In genomic region chr14:111400809-111401208, GRCm38 (mm10) we compare ENCODE assay signal across 24 mouse cellular contexts.
DNase-seq lines count a peak whose midpoint lies in the region; ATAC-seq and TF ChIP-seq lines count a peak whose summit lies in the region.
"Had no signal": no experiment of that assay in that cellular context is flagged by ENCODE, and none has a peak within 500 bp of the region (broad histone marks: within the 10 kb centered on the region; RNA-seq: fewer than 3 reads in every experiment).

No protein-coding gene starts in this region.

- no peak overlapping the region for H3K4me3 ChIP-seq in hindbrain, embryonic 14.5 days (replicated peaks; ENCODE audit: low read length)
- H3K4me3 ChIP-seq in hindbrain, embryonic 13.5 days, result no peak overlapping the region
- H3K4me3 ChIP-seq in midbrain, postnatal 0 days (ENCODE audit: low read depth, low read length), result no peak overlapping the region
- H3K4me3 ChIP-seq in midbrain, embryonic 11.5 days (ENCODE audit: low read depth, low read length), result no peak overlapping the region
- H3K4me3 ChIP-seq in heart, adult 2 months, result no peak overlapping the region
- H3K4me3 ChIP-seq: embryonic facial prominence, embryonic 12.5 days; erythroblast, embryonic 14.5 days; heart, embryonic 10.5 days; left cerebral cortex, adult 2 months; limb, embryonic 10.5 days; liver, embryonic 15.5 days had no signal

- WGBS in hindbrain, embryonic 14.5 days, result 50% methylated on average over 3 of the region's 3 CpGs
- 50% methylated on average over 3 of the region's 3 CpGs for WGBS in hindbrain, embryonic 13.5 days
- 66% methylated on average over 3 of the region's 3 CpGs for WGBS in midbrain, postnatal 0 days
- WGBS in midbrain, embryonic 11.5 days, result 81% methylated on average over 3 of the region's 3 CpGs
- 38% methylated on average over 3 of the region's 3 CpGs for WGBS in heart, adult 2 months

- intact Hi-C loops in heart, adult 2 months (cut with DNase I), result no loop called here

- no peaks in the 10 kb centered on the region for H3K4me1 ChIP-seq in hindbrain, embryonic 14.5 days (replicated peaks; ENCODE audit: control insufficient read depth, insufficient read depth, low read length)
- H3K4me1 ChIP-seq in hindbrain, embryonic 13.5 days (replicated peaks), result no peaks in the 10 kb centered on the region
- H3K4me1 ChIP-seq in midbrain, postnatal 0 days (ENCODE audit: insufficient read depth, low read length), result no peaks in the 10 kb centered on the region
- no peaks in the 10 kb centered on the region for H3K4me1 ChIP-seq in midbrain, embryonic 11.5 days (ENCODE audit: control insufficient read depth, insufficient read depth, low read length)
- H3K4me1 ChIP-seq in heart, adult 2 months (ENCODE audit: control insufficient read depth, insufficient read depth, low read length), result no peaks in the 10 kb centered on the region
- H3K4me1 ChIP-seq: embryonic facial prominence, embryonic 12.5 days; heart, embryonic 10.5 days; liver, embryonic 15.5 days had no signal

- H3K79me2 ChIP-seq in heart, adult 2 months (replicated peaks; ENCODE audit: control insufficient read depth, insufficient read depth, low read length), result no peaks in the 10 kb centered on the region

- TF ChIP-seq CTCF in midbrain, postnatal 0 days (IDR thresholded peaks at IDR 0.05), result no peak
- no peak for TF ChIP-seq CTCF in heart, adult 2 months (IDR thresholded peaks at IDR 0.05)

- no peak overlapping the region for H3K4me2 ChIP-seq in hindbrain, embryonic 14.5 days (replicated peaks)
- no peak overlapping the region for H3K4me2 ChIP-seq in hindbrain, embryonic 13.5 days
- H3K4me2 ChIP-seq in midbrain, postnatal 0 days (ENCODE audit: low read depth, low read length, poor library complexity, severe bottlenecking), result no peak overlapping the region
- H3K4me2 ChIP-seq in midbrain, embryonic 11.5 days, result no peak overlapping the region
- H3K4me2 ChIP-seq: embryonic facial prominence, embryonic 12.5 days; liver, embryonic 15.5 days had no signal

- no peak for TF ChIP-seq POLR2A in heart, adult 2 months (IDR thresholded peaks at IDR 0.05; ENCODE audit: insufficient read depth, low read depth, low read length)

- no peak for TF ChIP-seq EP300 in heart, adult 2 months (IDR thresholded peaks at IDR 0.05; ENCODE audit: insufficient read depth, low read depth, low read length)

- H3K36me3 ChIP-seq in hindbrain, embryonic 14.5 days (replicated peaks; ENCODE audit: control insufficient read depth, insufficient read depth), result no peaks in the 10 kb centered on the region
- no peaks in the 10 kb centered on the region for H3K36me3 ChIP-seq in hindbrain, embryonic 13.5 days
- H3K36me3 ChIP-seq in midbrain, postnatal 0 days (ENCODE audit: insufficient read depth, low read length), result no peaks in the 10 kb centered on the region
- H3K36me3 ChIP-seq in midbrain, embryonic 11.5 days (ENCODE audit: control insufficient read depth, insufficient read depth, low read length), result no peaks in the 10 kb centered on the region
- H3K36me3 ChIP-seq in heart, adult 2 months (ENCODE audit: control insufficient read depth, insufficient read depth, low read length), result no peaks in the 10 kb centered on the region
- H3K36me3 ChIP-seq: embryonic facial prominence, embryonic 12.5 days; heart, embryonic 10.5 days; limb, embryonic 10.5 days; liver, embryonic 15.5 days had no signal

- no peaks in the 10 kb centered on the region for H3K9me3 ChIP-seq in hindbrain, embryonic 14.5 days (ENCODE audit: control insufficient read depth, low read length)
- no peaks in the 10 kb centered on the region for H3K9me3 ChIP-seq in hindbrain, embryonic 13.5 days
- no peaks in the 10 kb centered on the region for H3K9me3 ChIP-seq in midbrain, postnatal 0 days (ENCODE audit: low read length)
- H3K9me3 ChIP-seq in midbrain, embryonic 11.5 days (ENCODE audit: control insufficient read depth, low read length), result no peaks in the 10 kb centered on the region
- H3K9me3 ChIP-seq: embryonic facial prominence, embryonic 12.5 days; heart, embryonic 10.5 days; limb, embryonic 10.5 days; liver, embryonic 15.5 days had no signal

- H3K27me3 ChIP-seq in hindbrain, embryonic 14.5 days (ENCODE audit: control insufficient read depth, insufficient read depth, low read length), result no peaks in the 10 kb centered on the region
- H3K27me3 ChIP-seq in hindbrain, embryonic 13.5 days, result no peaks in the 10 kb centered on the region
- H3K27me3 ChIP-seq in midbrain, postnatal 0 days (ENCODE audit: insufficient read depth, low read length), result no peaks in the 10 kb centered on the region
- H3K27me3 ChIP-seq in midbrain, embryonic 11.5 days (ENCODE audit: control insufficient read depth, insufficient read depth, low read length), result no peaks in the 10 kb centered on the region
- no peaks in the 10 kb centered on the region for H3K27me3 ChIP-seq in heart, adult 2 months (ENCODE audit: control insufficient read depth, insufficient read depth, low read length)
- H3K27me3 ChIP-seq: embryonic facial prominence, embryonic 12.5 days; liver, embryonic 15.5 days had no signal

- peak; percentile 53; the same call in 1 of the 2 replicates for ATAC-seq in hindbrain, embryonic 14.5 days (ENCODE audit: low FRiP score)
- ATAC-seq in hindbrain, embryonic 13.5 days (ENCODE audit: low FRiP score), result no peak
- no peak for ATAC-seq in midbrain, postnatal 0 days (ENCODE audit: low FRiP score)
- ATAC-seq in midbrain, embryonic 11.5 days (ENCODE audit: low FRiP score), result no peak
- ATAC-seq: inflammation-experienced regulatory T-cells, adult 6 months had no signal

- DNase-seq in embryo, embryonic 10.5 days (ENCODE audit: low spot score), result peak; percentile 3
- DNase-seq in embryo, embryonic 10 days (ENCODE audit: low spot score), result no peak
- DNase-seq in hindbrain, embryonic 14.5 days (ENCODE audit: low spot score), result peak; percentile 33
- peak; percentile 82 for DNase-seq in midbrain, postnatal 0 days (ENCODE audit: low spot score)
- DNase-seq in midbrain, embryonic 11.5 days (ENCODE audit: low spot score, missing footprints), result no peak
- DNase-seq in retina, postnatal 7 days (ENCODE audit: low read depth, low spot score), result peak; percentile 5
- no peak for DNase-seq in heart, adult 2 months
- DNase-seq: adrenal gland, postnatal 36 days; cerebellum, adult 11-12 months; cerebellum, postnatal 25 days; heart, postnatal 4 days; kidney, adult 18-20 months; kidney, postnatal 4 days; liver; thymus, postnatal 14 days had no signal

- H3K27ac ChIP-seq in hindbrain, embryonic 14.5 days, result no peak overlapping the region
- no peak overlapping the region for H3K27ac ChIP-seq in hindbrain, embryonic 13.5 days
- H3K27ac ChIP-seq in midbrain, postnatal 0 days (ENCODE audit: low read depth, low read length), result no peak overlapping the region
- no peak overlapping the region for H3K27ac ChIP-seq in midbrain, embryonic 11.5 days (ENCODE audit: low read depth, low read length)
- H3K27ac ChIP-seq in heart, adult 2 months, result no peak overlapping the region
- H3K27ac ChIP-seq: embryonic facial prominence, embryonic 12.5 days; heart, embryonic 10.5 days; left cerebral cortex, adult 2 months; limb, embryonic 10.5 days; liver, embryonic 15.5 days; macrophage had no signal

- no peak overlapping the region for H3K9ac ChIP-seq in hindbrain, embryonic 14.5 days
- H3K9ac ChIP-seq in hindbrain, embryonic 13.5 days, result no peak overlapping the region
- no peak overlapping the region for H3K9ac ChIP-seq in midbrain, postnatal 0 days (replicated peaks; ENCODE audit: low read length, poor library complexity, severe bottlenecking)
- H3K9ac ChIP-seq in midbrain, embryonic 11.5 days (ENCODE audit: low read length), result no peak overlapping the region
- H3K9ac ChIP-seq in heart, adult 2 months (ENCODE audit: low read depth, low read length), result no peak overlapping the region
- H3K9ac ChIP-seq: embryonic facial prominence, embryonic 12.5 days; liver, embryonic 15.5 days had no signal

Comparison
In these comparisons a context has a peak if more than half of its experiments do, and no peak if none do; other contexts are left out.
1. DNase-seq: peak in embryo, embryonic 10.5 days (single experiment), hindbrain, embryonic 14.5 days (single experiment), midbrain, postnatal 0 days (single experiment) and retina, postnatal 7 days (single experiment); none in embryo, embryonic 10 days (single experiment), midbrain, embryonic 11.5 days (single experiment) and heart, adult 2 months (0 of 2).